Mouse (Mus musculus) thymus, adult 2 months (tissue): ENCODE results near the gene I0C0044D17Rik.

Source experiments
- CTCF ChIP-seq: fragments of 200-500 bp; IDR thresholded peaks from 2 replicates; pipeline ENCODE4 v1.5.1; 2012; ENCODE audit warnings: mild to moderate bottlenecking, control low read depth, low read length, moderate library complexity, borderline replicate concordance; ENCODE audit not compliant: control insufficient read depth, poor library complexity, insufficient read depth; ENCODE audit errors: extremely low read depth
- POLR2A ChIP-seq: fragments of 200-500 bp; IDR thresholded peaks from 2 replicates; pipeline ENCODE4 v1.6.1; 2012; ENCODE audit warnings: mild to moderate bottlenecking, low read length, control low read depth, moderate library complexity; ENCODE audit not compliant: control insufficient read depth, poor library complexity, insufficient read depth; ENCODE audit errors: extremely low read depth

DNA sequence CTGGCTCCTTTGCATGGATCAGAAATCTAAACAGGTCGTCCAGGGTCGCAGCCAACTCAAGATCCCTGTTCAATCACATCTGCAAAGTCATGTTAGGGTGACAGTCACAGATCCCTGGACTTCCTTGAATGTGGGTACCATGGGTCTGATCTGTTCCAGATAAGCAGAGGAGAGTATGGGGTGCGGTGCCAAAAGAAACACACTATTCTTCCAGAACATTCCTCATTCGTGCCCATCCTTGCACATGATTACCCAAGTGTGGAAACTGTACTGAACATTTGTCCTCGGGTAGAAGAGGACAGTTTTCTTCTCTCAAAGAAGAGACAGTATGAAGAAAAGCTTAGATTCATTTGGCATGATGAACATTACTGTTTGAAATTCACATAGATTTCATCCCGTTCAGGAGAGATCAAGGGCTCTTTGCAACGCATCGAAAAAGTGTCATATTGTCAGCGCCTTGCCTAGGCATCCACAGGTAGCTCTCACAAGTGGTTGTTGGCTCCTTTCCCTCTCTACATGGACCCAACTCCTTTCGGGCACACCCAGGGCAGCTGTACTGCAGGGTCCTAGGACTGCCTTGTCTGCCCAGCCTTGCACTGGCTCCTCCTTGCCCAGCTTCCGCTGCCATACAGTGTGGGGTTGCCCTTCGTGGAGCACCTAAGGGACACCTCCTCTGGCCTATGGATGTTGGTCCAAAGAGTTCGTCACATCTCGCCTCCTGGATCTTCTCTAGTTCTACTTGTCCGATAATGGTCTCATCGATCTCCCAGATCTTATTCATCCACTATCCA is 14.3 kb upstream of the I0C0044D17Rik start:
- no peak for TF ChIP-seq POLR2A
- no peak for TF ChIP-seq CTCF
